Mouse (Mus musculus) testis, postnatal 14 days (tissue): ENCODE measurements around the gene Mmd.
"Not testable (repeated sequence)": the region's sequence is repeated elsewhere in the genome, so short reads cannot be mapped to it uniquely, and the experiment has no call there.

Source experiments
- DNase-seq: peaks from one replicate; pipeline ENCODE4 v3.0.0; 2021; ENCODE audit warnings: low spot score

The Mmd gene

GRCm38 (mm10) chr11:90249701-90250141 is 465 bp downstream of the Mmd start:
- peak; percentile 41 for DNase-seq

GRCm38 (mm10) chr11:90250189-90250588 is 933 bp downstream of the Mmd start:
- DNase-seq: no peak

- DNase-seq: no peak
Observed at GRCm38 (mm10) chr11:90250730-90251129, 1.5 kb downstream of the Mmd start.

GRCm38 (mm10) chr11:90251923-90252322 is 2.7 kb downstream of the Mmd start:
- no peak for DNase-seq

GRCm38 (mm10) chr11:90252366-90252765 is 3.1 kb downstream of the Mmd start:
- no peak for DNase-seq

GRCm38 (mm10) chr11:90254536-90254935 is 5.3 kb downstream of the Mmd start:
- no peak for DNase-seq

- no peak for DNase-seq
Observed at GRCm38 (mm10) chr11:90255687-90256086, 6.4 kb downstream of the Mmd start.

- no peak for DNase-seq
Observed at GRCm38 (mm10) chr11:90256833-90257525, 7.7 kb downstream of the Mmd start.

- no peak for DNase-seq
Observed at GRCm38 (mm10) chr11:90258321-90258927, 9.2 kb downstream of the Mmd start.

- no peak for DNase-seq
Observed at GRCm38 (mm10) chr11:90259071-90259470, 9.8 kb downstream of the Mmd start.

GRCm38 (mm10) chr11:90259826-90260225 is 10.6 kb downstream of the Mmd start:
- no peak for DNase-seq

GRCm38 (mm10) chr11:90264180-90264579 is 14.9 kb downstream of the Mmd start:
- DNase-seq: no peak

GRCm38 (mm10) chr11:90265581-90265980 is 16.3 kb downstream of the Mmd start:
- DNase-seq: no peak

- no peak for DNase-seq
Observed at GRCm38 (mm10) chr11:90268934-90269333, 19.7 kb downstream of the Mmd start.

GRCm38 (mm10) chr11:90269398-90270123 is 20.3 kb downstream of the Mmd start:
- DNase-seq: no peak

GRCm38 (mm10) chr11:90270132-90270877 is 21.0 kb downstream of the Mmd start:
- no peak for DNase-seq

GRCm38 (mm10) chr11:90274187-90274586 is 24.9 kb downstream of the Mmd start:
- no peak for DNase-seq

- no peak for DNase-seq
Observed at GRCm38 (mm10) chr11:90275663-90276062, 26.4 kb downstream of the Mmd start.

GRCm38 (mm10) chr11:90276150-90276549 is 26.9 kb downstream of the Mmd start:
- DNase-seq: no peak

- no peak for DNase-seq
Observed at GRCm38 (mm10) chr11:90276561-90276960, 27.3 kb downstream of the Mmd start.

- DNase-seq: no peak
Observed at GRCm38 (mm10) chr11:90280069-90280468, 30.8 kb downstream of the Mmd start.

GRCm38 (mm10) chr11:90281943-90282342 is 32.7 kb downstream of the Mmd start:
- DNase-seq: not testable (repeated sequence)
